In genomic region chr6:113668287-113669154, GRCm38 (mm10) we compare ENCODE assay signal across 9 mouse cellular contexts. TPM values are rescaled to one million over a fixed set of nuclear protein-coding genes. Genes with fewer than 3 reads are reported as not detected.
DNase-seq lines count a peak whose midpoint lies in the region; ATAC-seq and TF ChIP-seq lines count a peak whose summit lies in the region.
"Had no signal": no experiment of that assay in that cellular context is flagged by ENCODE, and none has a peak within 500 bp of the region (broad histone marks: within the 10 kb centered on the region; RNA-seq: fewer than 3 reads in every experiment).

No protein-coding gene starts in this region.

- no peak overlapping the region for H3ac ChIP-seq in myocyte (ENCODE audit: control insufficient read depth, insufficient read length)

- peaks cover 34% of the 10 kb centered on the region for H3K4me1 ChIP-seq in heart, embryonic 12.5 days (replicated peaks)
- H3K4me1 ChIP-seq in limb, embryonic 12.5 days (replicated peaks), result peaks cover 24% of the 10 kb centered on the region

- peak; percentile 76 for ATAC-seq in activated CD4-positive, CD25-positive, alpha-beta regulatory T cell, adult 4 months
- peak; percentile 80 for ATAC-seq in heart, embryonic 12.5 days (ENCODE audit: insufficient number of reproducible peaks, low FRiP score)
- peak; percentile 59; the same call in 1 of the 2 replicates for ATAC-seq in limb, embryonic 12.5 days (ENCODE audit: insufficient number of reproducible peaks, insufficient read depth, low FRiP score, low TSS enrichment, low read depth)

- no peaks in the 10 kb centered on the region for H3K27me3 ChIP-seq in heart, embryonic 12.5 days (replicated peaks)
- H3K27me3 ChIP-seq in limb, embryonic 12.5 days, result no peaks in the 10 kb centered on the region
- no peaks in the 10 kb centered on the region for H3K27me3 ChIP-seq in myocyte (ENCODE audit: control insufficient read depth, insufficient read depth, insufficient read length)

- H3K27ac ChIP-seq in heart, embryonic 12.5 days (ENCODE audit: poor library complexity, severe bottlenecking), result peak overlapping the region; percentile 65
- peak overlapping the region; percentile 68 for H3K27ac ChIP-seq in limb, embryonic 12.5 days

- 37% methylated on average over 15 of the region's 15 CpGs for WGBS in heart, embryonic 12.5 days
- 57% methylated on average over 15 of the region's 15 CpGs for WGBS in limb, embryonic 12.5 days

- peaks cover 8% of the 10 kb centered on the region for H3K9me3 ChIP-seq in heart, embryonic 12.5 days (replicated peaks)
- peaks cover 10% of the 10 kb centered on the region for H3K9me3 ChIP-seq in limb, embryonic 12.5 days
- H3K9me3 ChIP-seq: G1E had no signal

- no peak overlapping the region for H3K9ac ChIP-seq in heart, embryonic 12.5 days
- H3K9ac ChIP-seq in limb, embryonic 12.5 days (replicated peaks), result no peak overlapping the region

- peak; percentile 55 for DNase-seq in adrenal gland, postnatal 10 days
- no peak for DNase-seq in adrenal gland, postnatal 4 days (ENCODE audit: low spot score in 2 of 2)
- DNase-seq in c-Kit-positive CD71-positive TER-119-positive erythroid progenitor cells, embryonic 14.5 days (ENCODE audit: low spot score), result no peak
- no peak for DNase-seq in frontal cortex, postnatal 36 days (ENCODE audit: low spot score in 2 of 2)

- H3K4me3 ChIP-seq in heart, embryonic 12.5 days, result no peak overlapping the region
- no peak overlapping the region for H3K4me3 ChIP-seq in limb, embryonic 12.5 days (replicated peaks)
- no peak overlapping the region for H3K4me3 ChIP-seq in myocyte

- no peaks in the 10 kb centered on the region for H3K79me2 ChIP-seq in myocyte (ENCODE audit: control insufficient read depth, insufficient read depth)

- TF ChIP-seq POLR2A in myocyte (IDR thresholded peaks at IDR 0.05; ENCODE audit: insufficient read length, low read depth), result no peak

- H3K36me3 ChIP-seq in heart, embryonic 12.5 days, result peaks cover 3% of the 10 kb centered on the region
- no peaks in the 10 kb centered on the region for H3K36me3 ChIP-seq in limb, embryonic 12.5 days
- no peaks in the 10 kb centered on the region for H3K36me3 ChIP-seq in myocyte (ENCODE audit: control insufficient read depth, insufficient read depth)

- H3K4me2 ChIP-seq in heart, embryonic 12.5 days, result peak overlapping the region; percentile 3; the same call in 1 of the 2 replicates
- no peak overlapping the region for H3K4me2 ChIP-seq in limb, embryonic 12.5 days
- H3K4me2 ChIP-seq in myocyte (ENCODE audit: low read depth), result peak overlapping the region; percentile 34

TF ChIP-seq in myocyte, 11 proteins besides CTCF, POLR2A, EP300 and RAD21:
- TF ChIP-seq MYOG (IDR thresholded peaks at IDR 0.05; ENCODE audit: control insufficient read depth in 1 of 3, insufficient read depth in 1 of 3, insufficient read length in 2 of 3, low read depth in 2 of 3), result peak in 2 of 3 experiments; percentile 75 to 87
- no peak for TF ChIP-seq USF1 (IDR thresholded peaks at IDR 0.05; ENCODE audit: low read depth)
- TF ChIP-seq SRF (IDR thresholded peaks at IDR 0.05; ENCODE audit: control insufficient read depth, insufficient read length, low read depth), result no peak
- no peak for TF ChIP-seq MAX (IDR thresholded peaks at IDR 0.05; ENCODE audit: low read depth)
- no peak for TF ChIP-seq CEBPB (IDR thresholded peaks at IDR 0.05; ENCODE audit: insufficient read depth, poor library complexity, severe bottlenecking)
- TF ChIP-seq MYOD1 (IDR thresholded peaks at IDR 0.05; ENCODE audit: control insufficient read depth in 1 of 3, insufficient read length in 2 of 3, low read depth in 2 of 3), result peak in 2 of 3 experiments; percentile 47 to 89
- TF ChIP-seq TCF12 (IDR thresholded peaks at IDR 0.05; ENCODE audit: insufficient read depth, poor library complexity, severe bottlenecking), result peak; percentile 59

RNA-seq across cellular contexts. Expression of gene Tatdn2, which starts 28.3 kb away (rescaled TPM):
- total RNA-seq in adrenal gland, postnatal 10 days (2021), result 10 to 100 TPM; 53.5 to 58.7 TPM
- total RNA-seq in adrenal gland, postnatal 4 days (2021), result 10 to 100 TPM; 68.2 to 71.2 TPM
- 1 to 10 TPM; 1.0 to 5.0 TPM for polyA plus RNA-seq in activated CD4-positive, CD25-positive, alpha-beta regulatory T cell, adult 4 months (2017; shearing (Covaris generic))
- 0.87 and 1.1 TPM in 2 replicates for polyA plus RNA-seq in heart, embryonic 12.5 days (2016; fragmentation: Nextera tagmentation; extraction: Ambion mirVana)
- polyA plus RNA-seq in limb, embryonic 12.5 days (2016; fragmentation: Nextera tagmentation; extraction: Ambion mirVana), result 0.83 and 1.1 TPM in 2 replicates
- polyA plus RNA-seq in myocyte (2012; fragmentation: generic; extraction: Trizol), result 21.0 TPM

RNA-seq across cellular contexts. Expression of gene Irak2, which starts 30.3 kb away (rescaled TPM):
- total RNA-seq in adrenal gland, postnatal 10 days (2021), result 10 to 100 TPM; 15.8 to 23.3 TPM
- total RNA-seq in adrenal gland, postnatal 4 days (2021), result 10 to 100 TPM; 12.5 to 13.2 TPM
- polyA plus RNA-seq in activated CD4-positive, CD25-positive, alpha-beta regulatory T cell, adult 4 months (2017; shearing (Covaris generic)), result 10 to 100 TPM; 21.9 to 29.8 TPM
- polyA plus RNA-seq in heart, embryonic 12.5 days (2016; fragmentation: Nextera tagmentation; extraction: Ambion mirVana), result 7.0 and 7.9 TPM in 2 replicates
- 4.1 and 5.4 TPM in 2 replicates for polyA plus RNA-seq in limb, embryonic 12.5 days (2016; fragmentation: Nextera tagmentation; extraction: Ambion mirVana)
- polyA plus RNA-seq in myocyte (2012; fragmentation: generic; extraction: Trizol), result 17.0 TPM

RNA-seq across cellular contexts. Expression of gene Vhl, which starts 44.8 kb away (rescaled TPM):
- 10 to 100 TPM; 24.7 to 26.3 TPM for total RNA-seq in adrenal gland, postnatal 10 days (2021)
- 10 to 100 TPM; 32.5 to 34.3 TPM for total RNA-seq in adrenal gland, postnatal 4 days (2021)
- 10 to 100 TPM in 1 of 2 experiments, 1 to 10 TPM in 1; 7.1 to 14.5 TPM for polyA plus RNA-seq in activated CD4-positive, CD25-positive, alpha-beta regulatory T cell, adult 4 months (2017; shearing (Covaris generic))
- polyA plus RNA-seq in heart, embryonic 12.5 days (2016; fragmentation: Nextera tagmentation; extraction: Ambion mirVana), result 30.3 and 32.7 TPM in 2 replicates
- polyA plus RNA-seq in limb, embryonic 12.5 days (2016; fragmentation: Nextera tagmentation; extraction: Ambion mirVana), result 53.3 and 55.9 TPM in 2 replicates
- polyA plus RNA-seq in myocyte (2012; fragmentation: generic; extraction: Trizol), result 20.6 TPM

RNA-seq across cellular contexts. Expression of gene Ghrl, which starts 51.2 kb away (rescaled TPM):
- not detected for total RNA-seq in adrenal gland, postnatal 10 days (2021)
- total RNA-seq in adrenal gland, postnatal 4 days (2021), result 1 to 10 TPM in 1 of 2 experiments, not detected in 1; 6.2 TPM
- polyA plus RNA-seq in activated CD4-positive, CD25-positive, alpha-beta regulatory T cell, adult 4 months (2017; shearing (Covaris generic)), result not detected
- 0.46 TPM in 1 of 2 replicates, not detected in the other for polyA plus RNA-seq in heart, embryonic 12.5 days (2016; fragmentation: Nextera tagmentation; extraction: Ambion mirVana)
- 0.59 and 0.60 TPM in 2 replicates for polyA plus RNA-seq in limb, embryonic 12.5 days (2016; fragmentation: Nextera tagmentation; extraction: Ambion mirVana)
- polyA plus RNA-seq in myocyte (2012; fragmentation: generic; extraction: Trizol), result 0.35 TPM
- total RNA-seq: G1E had no signal
- polyA plus RNA-seq: G1E had no signal
